Mouse (Mus musculus) liver, embryonic 16.5 days (tissue): ENCODE results near the gene Rere. TPM values are rescaled to one million over a fixed set of nuclear protein-coding genes. Genes with fewer than 3 reads are reported as not detected.

Source experiments
- ATAC-seq: fragments of 200-750 bp; cut with Nextera tagmentation; 2 replicates; pipeline ENCODE4 v1.8.0; 2017; ENCODE audit warnings: low read depth, mild to moderate bottlenecking, moderate number of reproducible peaks, moderate library complexity
- H3K27ac ChIP-seq: fragments of 300-500 bp; sonication (generic); 2 replicates; pipeline ENCODE4 v1.5.1; 2014; ENCODE audit warnings: mild to moderate bottlenecking, low read length
- H3K27me3 ChIP-seq: fragments of 300-500 bp; sonication (generic); 2 replicates; pipeline ENCODE4 v1.6.1; 2014; ENCODE audit warnings: low read depth, low read length, mixed read lengths; ENCODE audit not compliant: control insufficient read depth, insufficient read depth
- H3K36me3 ChIP-seq: fragments of 300-500 bp; sonication (generic); 2 replicates; pipeline ENCODE4 v1.6.1; 2014; ENCODE audit warnings: mild to moderate bottlenecking; ENCODE audit not compliant: control insufficient read depth, insufficient read depth
- H3K4me1 ChIP-seq: fragments of 300-500 bp; sonication (generic); 2 replicates; pipeline ENCODE4 v1.6.1; 2014; ENCODE audit warnings: low read depth, low read length, mixed read lengths; ENCODE audit not compliant: control insufficient read depth
- H3K4me2 ChIP-seq: fragments of 300-500 bp; sonication (generic); 2 replicates; pipeline ENCODE4 v1.6.1; 2014; ENCODE audit warnings: low read depth, low read length, mixed read lengths
- H3K4me3 ChIP-seq: fragments of 300-500 bp; sonication (generic); 2 replicates; pipeline ENCODE4 v1.5.1; 2014; ENCODE audit warnings: low read depth, mild to moderate bottlenecking, low read length
- H3K9ac ChIP-seq: fragments of 300-500 bp; sonication (generic); 2 replicates; pipeline ENCODE4 v1.6.1; 2014; ENCODE audit warnings: low read depth, low read length
- H3K9me3 ChIP-seq: fragments of 300-500 bp; sonication (generic); replicated peaks from 2 replicates; pipeline ENCODE4 v1.6.1; 2016; ENCODE audit warnings: low read length; ENCODE audit not compliant: control insufficient read depth
- WGBS: fragments of 180-500 bp; shearing (Covaris S2); extraction: QIAGEN DNeasy Blood & Tissue Kit; methylation state at CpG from one replicate; pipeline ENCODE4 v1.1.7; 2014; ENCODE audit not compliant: insufficient replicate concordance; 5-methylcytosine and 5-hydroxymethylcytosine counted together
- polyA plus RNA-seq: library from polyadenylated mRNA; unstranded; fragments of >200 nt; fragmentation: Nextera tagmentation; extraction: Ambion mirVana; gene quantifications from 2 replicates; pipeline ENCODE4 v1.2.1, GENCODE M21; 2015

Gene Rere
- polyA plus RNA-seq, 1 experiment from 2014 or later = 6.8 TPM

GRCm38 (mm10) chr4:150590621-150591282, 309.3 kb downstream of the Rere start:
- Histone ChIP-seq H3K9ac (no peak overlapping the region), H3K4me1 (peaks cover 72% of the 10 kb centered on the region), H3K27ac (no peak overlapping the region), H3K4me3 (no peak overlapping the region), H3K36me3 (no peaks in the 10 kb centered on the region), H3K9me3 (no peaks in the 10 kb centered on the region), H3K27me3 (no peaks in the 10 kb centered on the region), H3K4me2 (no peak overlapping the region)
- WGBS = 55% methylated on average over 3 of the region's 3 CpGs
- no peak for ATAC-seq

GRCm38 (mm10) chr4:150591602-150592001, 310.2 kb downstream of the Rere start:
- Histone ChIP-seq H3K4me1 (peaks cover 71% of the 10 kb centered on the region), H3K4me2 (no peak overlapping the region), H3K9me3 (no peaks in the 10 kb centered on the region), H3K9ac (no peak overlapping the region), H3K36me3 (no peaks in the 10 kb centered on the region), H3K27ac (no peak overlapping the region), H3K4me3 (no peak overlapping the region), H3K27me3 (no peaks in the 10 kb centered on the region)
- 62% methylated on average over 4 of the region's 4 CpGs for WGBS
- ATAC-seq = no peak

- Histone ChIP-seq H3K36me3 (no peaks in the 10 kb centered on the region), H3K4me1 (peaks cover 70% of the 10 kb centered on the region), H3K9me3 (no peaks in the 10 kb centered on the region), H3K27me3 (no peaks in the 10 kb centered on the region), H3K27ac (peak overlapping the region; percentile 60; the same call in 1 of the 2 replicates), H3K4me2 (0 out of 2 replicates have a peak overlapping the region, but pooled peaks have one; percentile 15), H3K4me3 (no peak overlapping the region), H3K9ac (no peak overlapping the region)
- 23% methylated on average over 6 of the region's 6 CpGs for WGBS
- ATAC-seq = peak; percentile 80
These were observed 310.6 kb downstream of the Rere start for GRCm38 (mm10) chr4:150592087-150592486.

GRCm38 (mm10) chr4:150593473-150594217, 312.2 kb downstream of the Rere start:
- WGBS = 47% methylated on average over 4 of the region's 4 CpGs
- Histone ChIP-seq H3K27ac (peak overlapping the region; percentile 55), H3K4me1 (peaks cover 59% of the 10 kb centered on the region), H3K9me3 (no peaks in the 10 kb centered on the region), H3K27me3 (no peaks in the 10 kb centered on the region), H3K4me2 (no peak overlapping the region), H3K4me3 (no peak overlapping the region), H3K36me3 (no peaks in the 10 kb centered on the region), H3K9ac (no peak overlapping the region)
- 0 out of 2 replicates have a peak, but pooled peaks have one; percentile 17 for ATAC-seq

- H3K4me2 ChIP-seq = no peak overlapping the region
- H3K27ac ChIP-seq = peak overlapping the region; percentile 54; the same call in 1 of the 2 replicates
These were observed 312.9 kb downstream of the Rere start for GRCm38 (mm10) chr4:150594298-150594829.

GRCm38 (mm10) chr4:150595071-150595470, 313.6 kb downstream of the Rere start:
- no peak overlapping the region for H3K27ac ChIP-seq
- WGBS = 71% methylated on average over 3 of the region's 3 CpGs
- H3K4me1 ChIP-seq = peaks cover 57% of the 10 kb centered on the region

More at GRCm38 (mm10) chr4:150594298-150594829, 312.9 kb downstream of the Rere start:
- Histone ChIP-seq H3K9ac (no peak overlapping the region), H3K4me1 (peaks cover 59% of the 10 kb centered on the region), H3K9me3 (no peaks in the 10 kb centered on the region), H3K36me3 (no peaks in the 10 kb centered on the region), H3K4me3 (no peak overlapping the region), H3K27me3 (no peaks in the 10 kb centered on the region)
- WGBS = 63% methylated on average over 4 of the region's 4 CpGs
- no peak for ATAC-seq

GRCm38 (mm10) chr4:150595991-150596390, 314.5 kb downstream of the Rere start:
- Histone ChIP-seq H3K9ac (no peak overlapping the region), H3K27me3 (no peaks in the 10 kb centered on the region), H3K36me3 (no peaks in the 10 kb centered on the region), H3K4me3 (no peak overlapping the region), H3K4me1 (peaks cover 52% of the 10 kb centered on the region), H3K9me3 (no peaks in the 10 kb centered on the region), H3K4me2 (no peak overlapping the region), H3K27ac (no peak overlapping the region)
- WGBS = 64% methylated on average over 5 of the region's 5 CpGs
- ATAC-seq = no peak

More at GRCm38 (mm10) chr4:150595071-150595470, 313.6 kb downstream of the Rere start:
- no peak overlapping the region for H3K4me3 ChIP-seq
- no peak overlapping the region for H3K4me2 ChIP-seq
- H3K9me3 ChIP-seq = no peaks in the 10 kb centered on the region
- H3K9ac ChIP-seq = no peak overlapping the region
- no peaks in the 10 kb centered on the region for H3K36me3 ChIP-seq
- no peak for ATAC-seq
- no peaks in the 10 kb centered on the region for H3K27me3 ChIP-seq

GRCm38 (mm10) chr4:150598686-150599085, 317.2 kb downstream of the Rere start:
- Histone ChIP-seq H3K4me2 (no peak overlapping the region), H3K4me3 (no peak overlapping the region), H3K9ac (no peak overlapping the region), H3K4me1 (peaks cover 26% of the 10 kb centered on the region), H3K27ac (no peak overlapping the region), H3K27me3 (no peaks in the 10 kb centered on the region), H3K9me3 (no peaks in the 10 kb centered on the region), H3K36me3 (no peaks in the 10 kb centered on the region)
- WGBS = 44% methylated on average over 1 of the region's 1 CpGs
- ATAC-seq = no peak
